Mouse (Mus musculus) adrenal gland, postnatal 36 days (tissue): ENCODE measurements at regions not wholly inside any gene's neighbourhood (a gene's known extent, or its start where the extent isn't known, plus 50 kb on each side); places are given as distances from the start of the nearest gene placed in this dataset. TPM values are rescaled to one million over a fixed set of nuclear protein-coding genes. Genes with fewer than 3 reads are reported as not detected.
A peak's percentile ranks its signal among the peaks of the same experiment; 100 is the strongest.

Experiments
- DNase-seq, 2 experiments: peaks; one replicate each; pipeline ENCODE4 v3.0.0; 2021; ENCODE audit warnings: mixed read lengths in 1 of 2
- microRNA-seq: library from miRNA; unstranded; fragments of <30 nt; microRNA quantifications from one replicate; pipeline ENCODE4 v1.2.0, GENCODE M21; 2021

DNA sequence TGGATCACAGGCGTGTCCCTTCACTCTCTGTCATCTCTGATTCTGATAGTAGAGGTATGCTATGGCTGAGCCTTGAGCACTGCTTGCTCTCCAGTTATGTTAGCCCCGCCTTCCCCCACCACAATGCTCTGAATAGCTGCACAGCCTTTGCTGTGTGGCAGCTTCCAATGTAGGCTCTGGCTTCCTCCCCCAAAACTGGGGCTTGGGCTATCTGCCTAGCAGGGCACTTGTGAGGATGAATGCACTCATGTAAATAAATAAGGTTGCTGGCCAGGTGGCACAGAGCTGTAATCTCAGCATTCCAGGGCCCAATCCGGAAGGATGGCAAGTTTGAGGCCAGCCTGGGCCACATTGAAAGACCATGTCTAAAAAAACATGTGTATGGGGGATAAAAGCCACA lies 103.6 kb upstream of the Sdk1 start:
- peak; percentile 27 to 28 for DNase-seq

DNA sequence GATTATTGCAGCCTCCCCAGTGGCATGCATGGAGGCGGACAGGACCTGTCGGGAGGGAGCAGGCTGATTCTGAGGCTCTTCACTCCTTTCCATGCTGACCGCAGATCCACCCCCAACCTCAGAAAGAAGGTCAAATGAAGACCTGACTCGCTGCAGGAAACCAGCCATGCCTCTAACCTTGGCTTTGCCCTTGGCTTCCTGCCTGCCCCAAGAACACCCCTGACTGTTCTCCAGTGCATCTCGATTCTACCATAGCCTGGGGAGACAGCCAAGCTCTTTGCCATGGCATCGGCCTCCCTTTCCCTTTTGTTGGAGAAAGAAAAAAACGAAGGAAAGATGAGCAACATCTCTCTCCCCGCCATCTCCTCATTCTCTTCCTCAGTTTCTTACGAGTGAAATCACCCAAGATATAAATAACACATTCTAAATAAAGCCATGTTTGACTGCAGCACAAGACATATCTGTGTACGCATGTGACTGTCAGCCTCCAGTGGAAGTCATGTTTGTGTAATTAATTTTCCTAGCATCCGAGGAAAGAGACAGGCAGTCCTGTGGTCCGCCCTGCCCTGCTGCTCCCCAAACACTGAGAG lies 102.4 kb upstream of the Sdk1 start:
- peak; percentile 85 to 88 for DNase-seq

DNA sequence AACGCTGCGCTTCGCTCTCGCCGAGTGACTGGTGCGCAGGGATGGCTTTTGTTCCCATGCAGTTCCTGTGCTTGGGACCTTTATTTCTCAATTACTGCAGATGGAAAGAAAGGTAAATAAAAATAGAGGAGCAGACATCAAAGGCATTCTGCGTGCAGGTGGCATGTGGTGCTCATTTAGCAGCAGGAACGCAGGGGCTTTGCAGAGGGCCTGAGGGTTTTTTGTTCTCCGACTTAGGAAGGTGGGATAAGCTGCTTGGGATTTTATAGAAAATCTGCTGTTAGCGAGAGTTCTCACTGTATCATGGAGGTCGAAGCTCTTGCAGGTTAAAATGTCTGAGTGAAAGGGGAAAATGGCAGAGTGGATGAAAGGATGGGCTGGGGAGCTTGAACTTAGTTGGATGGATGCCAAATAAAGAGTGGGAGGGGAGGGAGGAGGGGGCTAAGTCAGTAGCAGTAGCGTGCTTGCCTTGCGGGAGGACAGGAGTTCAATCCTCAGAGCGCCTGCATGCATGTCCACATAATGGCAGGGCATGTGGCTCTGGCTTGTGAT lies 101.9 kb upstream of the Sdk1 start:
- DNase-seq = no peak

DNA sequence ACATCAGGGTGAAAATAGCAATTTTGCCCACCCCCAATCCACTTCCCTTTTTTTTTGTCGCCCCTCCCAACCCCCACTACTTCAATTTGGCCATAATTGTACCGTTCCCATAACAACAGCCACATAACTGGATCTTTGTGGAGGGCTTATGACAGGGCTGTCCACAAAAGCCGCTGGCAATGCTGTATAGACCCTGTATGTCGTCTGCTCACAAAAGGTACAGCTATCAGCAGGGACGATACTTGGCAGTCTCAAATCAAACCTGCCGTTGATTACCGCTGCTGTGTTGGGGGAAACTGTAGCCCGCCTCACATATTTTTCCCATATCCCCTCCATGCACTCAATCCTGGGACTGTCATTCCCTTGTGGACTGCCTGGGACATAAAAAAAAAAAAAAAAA lies 80.9 kb upstream of the Sdk1 start:
- DNase-seq = no peak

DNA sequence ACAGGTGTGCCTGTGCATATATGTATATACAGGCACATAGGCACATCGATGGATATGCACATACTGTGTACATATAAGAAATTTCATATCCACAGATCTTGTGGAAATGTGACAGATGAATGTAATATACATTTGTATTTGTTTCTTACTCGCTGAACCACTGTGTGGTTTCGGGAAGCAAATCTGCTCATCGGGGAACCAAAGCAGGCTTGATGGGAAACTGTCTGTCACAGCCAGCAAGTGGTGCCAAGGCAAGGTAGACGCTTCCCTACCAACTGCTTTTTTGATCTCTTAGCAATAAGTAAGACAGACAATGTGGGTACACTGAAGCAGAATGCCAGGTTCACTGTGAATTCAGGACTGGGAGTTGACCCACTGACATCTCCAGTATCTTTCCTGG lies 80.3 kb upstream of the Sdk1 start:
- no peak for DNase-seq

DNA sequence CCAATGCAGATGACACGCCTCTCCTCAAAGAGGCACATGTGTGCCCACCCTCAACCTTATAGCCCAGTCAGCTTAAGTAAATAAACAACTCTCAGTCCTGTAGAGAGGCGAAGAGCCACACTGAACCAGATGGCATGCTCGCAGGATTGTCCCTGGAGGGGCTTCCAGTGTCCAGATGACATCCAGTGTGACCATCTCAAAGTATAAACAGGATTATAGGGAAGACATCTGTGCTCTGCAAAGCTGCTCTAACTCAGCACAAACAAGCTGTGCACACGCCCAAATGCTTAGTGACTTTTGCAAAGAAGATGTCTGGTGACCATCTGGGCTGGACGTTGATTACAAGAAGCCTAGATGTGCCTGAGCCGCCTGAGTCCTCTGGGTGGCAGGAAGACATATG lies 58.8 kb upstream of the Sdk1 start:
- no peak for DNase-seq

DNA sequence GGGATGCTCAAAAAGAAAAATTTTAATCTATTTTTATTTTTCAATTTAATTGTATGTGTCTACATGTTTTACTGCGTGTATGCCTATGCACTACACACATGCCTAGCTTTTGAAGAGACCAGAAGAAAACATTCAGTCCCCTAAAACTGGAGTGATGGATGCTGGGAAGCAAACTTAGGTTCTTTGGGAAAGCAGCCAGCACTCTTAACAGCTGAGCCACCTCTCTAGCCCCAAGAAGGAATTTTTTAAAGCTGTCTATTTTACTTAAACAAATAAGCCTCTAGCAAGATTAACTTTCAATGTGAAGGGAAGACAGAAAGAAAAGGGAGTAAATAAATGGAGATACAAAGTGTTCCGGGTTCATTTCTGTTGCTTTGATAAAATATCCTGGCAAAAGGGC lies 52.3 kb upstream of the Sdk1 start:
- DNase-seq = no peak

Small RNA genes in the stretch of these regions (microRNA-seq; reads per million reads assigned to microRNA genes)
- not detected for gene Gm26113
